Mouse (Mus musculus) splenic B cell, adult 2 months (primary cell): Measurements from ENCODE around the gene Cchcr1.
"Not testable (repeated sequence)": the region's sequence is repeated elsewhere in the genome, so short reads cannot be mapped to it uniquely, and the experiment has no call there.

Experiments used
- DNase-seq: peaks from one replicate; pipeline ENCODE4 v3.0.0-alpha.2; 2011; ENCODE audit warnings: low read depth, low spot score
- H3K27me3 ChIP-seq: 2 replicates; pipeline ENCODE4 v1.6.1; 2012; ENCODE audit warnings: mild to moderate bottlenecking, low read length, moderate library complexity, mixed read lengths; ENCODE audit not compliant: control insufficient read depth, poor library complexity, insufficient read depth, severe bottlenecking
- H3K36me3 ChIP-seq: 2 replicates; pipeline ENCODE4 v1.6.1; 2012; ENCODE audit warnings: mild to moderate bottlenecking, low read length, moderate library complexity, mixed read lengths; ENCODE audit not compliant: control insufficient read depth, poor library complexity, insufficient read depth, severe bottlenecking

Gene Cchcr1

DNA sequence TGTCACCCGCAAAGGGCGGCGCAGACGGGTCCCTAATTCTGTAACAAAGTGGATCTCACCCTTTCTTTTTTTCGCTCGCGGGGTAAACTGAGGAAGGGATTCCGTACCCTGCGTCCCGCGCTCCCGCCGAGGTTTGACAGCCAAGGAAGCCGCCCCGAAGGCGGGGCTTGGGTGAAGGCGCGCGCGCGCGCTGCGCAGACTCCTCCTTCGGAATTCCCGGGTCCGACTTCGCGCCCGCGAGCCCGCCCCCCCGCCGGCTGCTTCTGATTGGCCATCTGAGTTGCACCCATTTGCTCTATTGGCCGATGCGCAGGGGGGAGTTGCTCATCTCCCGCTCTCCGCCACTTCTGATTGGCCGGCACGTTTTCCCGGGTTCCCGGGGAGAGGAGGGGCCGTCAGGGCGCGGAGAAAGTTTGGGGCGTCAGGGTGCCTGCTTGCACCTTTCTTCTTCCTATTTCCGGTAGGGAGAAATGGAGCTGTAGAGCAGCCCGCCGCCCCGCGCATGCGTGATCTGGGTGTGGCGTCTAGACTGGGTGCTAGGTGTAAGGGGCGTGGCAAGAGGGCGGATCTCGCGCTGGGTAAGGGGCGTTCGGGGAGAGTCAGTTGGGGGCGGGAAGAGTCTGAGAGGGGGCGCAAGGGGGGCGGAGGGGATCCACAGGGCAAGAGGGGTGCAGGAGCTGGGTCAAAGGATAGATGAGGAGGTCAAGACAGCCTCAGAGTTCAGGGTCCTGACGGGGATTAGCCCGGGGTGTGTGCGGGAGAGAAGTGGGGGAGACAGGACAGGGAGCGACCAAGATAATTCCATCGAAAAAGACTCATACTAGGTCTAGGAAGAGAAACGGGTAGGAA is at the start of gene Cchcr1, which contains the start of gene Tcf19:
Gene Cchcr1, plus strand, starts transcription at position 449 of the 849 bp plus-strand sequence.
Gene Tcf19, minus strand, starts transcription at position 173 of the 849 bp plus-strand sequence.
- no peaks in the 10 kb centered on the region for H3K27me3 ChIP-seq
- no peaks in the 10 kb centered on the region for H3K36me3 ChIP-seq
- peak; percentile 90 for DNase-seq

DNA sequence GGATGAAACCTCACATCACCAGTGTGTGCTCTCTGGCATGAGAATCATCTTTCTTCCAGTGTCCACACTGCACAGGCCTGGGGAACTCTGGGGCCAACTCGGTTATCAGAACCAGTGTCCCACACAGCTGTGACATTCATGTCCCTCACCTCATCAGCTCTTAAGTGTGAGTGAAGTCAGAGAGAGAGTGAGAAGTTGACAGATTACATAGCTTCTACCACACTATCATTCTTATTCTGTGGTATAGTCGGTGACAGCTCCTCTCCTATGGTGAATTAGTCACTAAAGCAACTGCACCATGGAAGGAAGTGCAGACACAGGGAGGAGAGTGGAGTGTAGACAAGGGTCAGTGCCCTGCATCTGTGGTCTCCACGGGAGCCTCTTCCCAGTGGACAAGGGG is 48.0 kb upstream of the Cchcr1 start:
- not testable (repeated sequence) for DNase-seq, H3K27me3 ChIP-seq, H3K36me3 ChIP-seq

DNA sequence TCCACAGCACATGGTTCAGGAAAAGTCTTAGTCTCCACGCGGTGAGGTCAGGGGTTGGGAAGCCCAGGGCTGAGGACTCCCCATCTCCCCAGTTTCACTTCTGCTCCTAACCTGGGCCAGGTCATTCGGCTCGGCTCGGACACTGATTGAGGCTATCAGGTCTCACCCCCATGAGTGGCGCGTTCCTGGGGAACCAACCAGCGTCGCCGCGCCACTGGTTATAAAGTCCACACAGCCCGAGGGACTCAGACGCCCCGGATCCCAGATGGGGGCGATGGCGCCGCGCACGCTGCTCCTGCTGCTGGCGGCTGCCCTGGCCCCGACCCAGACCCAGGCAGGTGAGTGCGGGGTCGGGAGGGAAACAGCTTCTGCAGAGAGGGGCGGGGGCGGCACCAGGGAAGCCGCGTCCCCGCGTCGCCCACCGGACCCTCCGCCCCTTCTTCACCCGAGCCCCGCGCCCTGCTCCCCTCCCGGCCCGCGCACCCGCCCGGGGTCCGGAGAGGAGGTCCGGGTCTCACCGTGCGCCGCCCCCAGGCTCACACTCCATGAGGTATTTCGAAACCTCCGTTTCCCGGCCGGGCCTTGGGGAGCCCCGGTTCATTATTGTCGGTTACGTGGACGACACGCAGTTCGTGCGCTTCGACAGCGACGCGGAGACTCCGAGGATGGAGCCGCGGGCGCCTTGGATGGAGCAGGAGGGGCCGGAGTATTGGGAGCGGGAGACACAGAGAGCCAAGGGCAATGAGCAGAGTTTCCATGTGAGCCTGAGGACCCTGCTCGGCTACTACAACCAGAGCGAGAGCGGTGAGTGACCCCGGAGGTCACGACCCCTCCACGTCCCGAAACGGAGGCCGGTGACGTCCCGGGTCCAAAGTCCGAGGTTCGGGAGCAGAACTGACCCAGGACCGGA is 46.8 kb upstream of the Cchcr1 start, which contains the start of gene H2-Q10:
Gene H2-Q10, plus strand, starts transcription at position 248 of the 910 bp plus-strand sequence.
- Histone ChIP-seq H3K36me3 (no peaks in the 10 kb centered on the region), H3K27me3 (no peaks in the 10 kb centered on the region)
- peak; percentile 22 for DNase-seq

DNA sequence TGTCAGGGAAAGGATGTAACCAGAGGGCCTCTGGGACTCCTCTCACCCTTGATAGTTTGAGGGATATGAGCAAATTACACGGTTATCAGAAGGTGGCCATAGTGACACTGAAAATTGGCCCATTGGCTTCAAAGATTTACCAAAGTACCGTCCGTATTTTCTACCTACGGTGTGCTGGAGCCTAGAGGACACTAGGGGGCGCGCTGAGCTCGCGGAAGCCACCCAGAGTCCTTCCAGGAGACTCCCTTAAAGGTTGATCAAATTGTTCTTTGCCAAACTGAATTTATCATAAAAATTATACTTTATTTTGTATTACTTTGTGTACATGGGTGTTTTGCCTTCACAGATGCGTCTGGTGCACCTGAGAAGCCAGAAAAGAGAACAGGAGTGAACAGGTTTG is 32.8 kb upstream of the Cchcr1 start:
- Histone ChIP-seq H3K36me3 (no peaks in the 10 kb centered on the region), H3K27me3 (no peaks in the 10 kb centered on the region; the same call in 1 of the 2 replicates)
- DNase-seq, result peak; percentile 76

DNA sequence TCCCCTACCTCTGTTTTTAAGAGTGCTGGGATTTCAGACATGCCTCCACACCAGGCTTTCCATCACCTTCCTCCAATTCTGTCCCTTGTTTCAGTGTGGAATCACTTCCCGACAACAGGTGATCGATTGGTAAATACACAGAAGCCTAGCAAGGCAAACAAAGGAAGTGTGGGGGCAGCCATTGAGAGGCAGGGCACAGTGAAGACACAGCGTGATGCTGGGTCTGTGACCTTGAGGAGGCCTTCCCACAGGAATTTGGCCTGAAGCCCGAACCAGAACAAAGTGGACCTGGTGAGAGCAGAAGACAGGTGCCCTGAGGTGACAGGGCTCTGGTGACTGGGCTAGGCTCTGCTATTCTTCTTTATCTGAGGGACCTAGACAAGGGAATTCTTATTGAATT is 31.2 kb upstream of the Cchcr1 start:
- no peak for DNase-seq
- H3K36me3 ChIP-seq, result no peaks in the 10 kb centered on the region
- no peaks in the 10 kb centered on the region; the same call in 1 of the 2 replicates for H3K27me3 ChIP-seq

DNA sequence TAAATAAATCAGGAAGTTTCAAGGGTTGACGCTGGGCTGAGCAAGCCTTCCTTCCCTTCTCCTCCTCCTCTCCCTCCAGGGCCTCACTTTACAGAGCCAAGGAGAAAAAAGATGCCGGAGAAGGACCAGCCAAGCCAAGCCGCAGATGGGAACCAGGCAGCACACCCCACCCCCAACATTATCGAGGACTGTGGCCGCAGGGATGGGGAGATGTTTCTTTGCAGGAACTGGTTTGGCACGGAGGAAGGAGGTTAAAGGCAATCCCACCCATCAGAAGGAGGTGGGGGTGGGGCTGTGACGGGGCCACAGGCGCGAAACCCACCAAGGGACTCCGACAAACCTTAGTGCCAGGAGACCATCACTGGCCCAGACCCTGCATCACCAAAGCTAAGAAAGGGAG is 30.2 kb upstream of the Cchcr1 start:
- Histone ChIP-seq H3K36me3 (no peaks in the 10 kb centered on the region), H3K27me3 (no peaks in the 10 kb centered on the region; the same call in 1 of the 2 replicates)
- no peak for DNase-seq

DNA sequence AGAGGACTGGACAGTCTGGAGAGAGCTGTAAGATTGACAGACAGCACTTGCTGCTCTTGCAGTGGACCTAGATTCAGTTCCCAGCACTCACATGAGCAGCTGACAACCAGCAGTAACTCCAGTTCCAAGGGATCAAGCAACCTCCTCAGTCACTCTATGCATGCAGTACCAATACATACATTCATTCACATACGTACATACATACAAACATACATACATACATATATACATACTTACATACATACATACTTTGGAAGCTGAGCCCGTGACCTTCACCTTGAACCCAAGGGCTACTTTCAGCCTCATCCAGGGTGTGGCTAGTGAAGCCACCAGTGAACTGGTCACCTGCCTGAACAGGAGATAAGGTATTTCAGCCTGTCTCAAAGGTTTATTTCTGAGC is 28.9 kb upstream of the Cchcr1 start:
- no peak for DNase-seq
- H3K27me3 ChIP-seq, result no peaks in the 10 kb centered on the region; the same call in 1 of the 2 replicates
- H3K36me3 ChIP-seq, result no peaks in the 10 kb centered on the region

DNA sequence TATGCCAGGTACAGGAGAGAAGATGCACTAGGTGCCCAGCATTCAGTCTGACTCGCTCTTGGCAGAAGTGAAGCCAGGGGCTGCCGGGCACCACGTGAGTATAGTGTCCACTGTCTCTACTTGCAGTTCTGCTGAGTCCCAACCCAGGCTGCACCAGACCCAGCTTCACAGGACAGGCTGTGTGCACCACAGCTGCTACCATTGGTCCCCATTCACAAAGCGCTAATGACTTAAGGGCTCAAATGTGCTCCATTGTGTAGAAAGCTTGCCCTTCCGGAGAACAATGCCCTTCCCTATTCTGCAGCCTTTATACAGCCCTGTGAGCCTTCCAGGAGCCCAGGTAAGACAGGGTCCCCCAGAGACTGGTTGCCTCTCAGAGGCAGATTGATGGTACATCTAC is 26.6 kb upstream of the Cchcr1 start:
- Histone ChIP-seq H3K27me3 (no peaks in the 10 kb centered on the region), H3K36me3 (no peaks in the 10 kb centered on the region)
- no peak for DNase-seq

DNA sequence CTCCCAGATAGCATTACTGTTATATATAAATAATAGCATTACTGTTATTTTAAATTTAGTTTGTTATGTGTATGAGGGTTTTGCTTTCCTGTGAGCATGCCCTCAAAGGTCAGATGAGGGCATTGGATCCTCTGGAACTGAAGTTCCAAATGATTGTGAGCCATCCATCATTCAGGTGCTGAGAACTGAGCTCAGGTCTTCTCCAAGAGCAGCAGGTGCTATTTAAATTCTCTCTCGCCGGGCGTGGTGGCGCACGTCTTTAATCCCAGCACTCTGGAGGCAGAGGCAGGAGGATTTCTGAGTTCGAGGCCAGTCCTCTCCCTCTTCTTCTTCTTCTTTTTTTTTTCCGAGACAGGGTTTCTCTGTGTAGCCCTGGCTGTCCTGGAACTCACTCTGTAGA is 19.8 kb upstream of the Cchcr1 start:
- Histone ChIP-seq H3K27me3 (no peaks in the 10 kb centered on the region), H3K36me3 (no peaks in the 10 kb centered on the region)
- no peak for DNase-seq

DNA sequence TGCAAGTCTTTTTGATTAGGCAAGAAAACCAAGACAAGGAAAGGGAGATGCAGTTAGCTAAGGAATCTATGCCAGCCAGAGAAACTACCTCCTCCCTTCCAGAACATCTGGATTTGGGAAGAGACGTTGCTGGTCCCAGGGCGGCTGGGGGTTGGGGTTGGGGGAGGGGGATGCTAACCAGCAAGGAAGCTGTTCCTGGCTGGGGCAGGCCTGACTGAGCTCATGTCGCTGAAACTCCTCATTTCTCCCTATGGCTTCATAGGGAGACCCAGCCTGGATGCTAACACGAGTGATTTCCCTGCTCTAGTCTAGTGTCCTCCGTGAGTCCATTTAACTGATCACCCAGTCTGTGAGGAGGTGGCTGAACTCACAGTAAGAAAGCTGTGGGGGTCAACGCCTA is 14.7 kb upstream of the Cchcr1 start:
- H3K27me3 ChIP-seq, result no peaks in the 10 kb centered on the region
- no peak for DNase-seq
- no peaks in the 10 kb centered on the region for H3K36me3 ChIP-seq

DNA sequence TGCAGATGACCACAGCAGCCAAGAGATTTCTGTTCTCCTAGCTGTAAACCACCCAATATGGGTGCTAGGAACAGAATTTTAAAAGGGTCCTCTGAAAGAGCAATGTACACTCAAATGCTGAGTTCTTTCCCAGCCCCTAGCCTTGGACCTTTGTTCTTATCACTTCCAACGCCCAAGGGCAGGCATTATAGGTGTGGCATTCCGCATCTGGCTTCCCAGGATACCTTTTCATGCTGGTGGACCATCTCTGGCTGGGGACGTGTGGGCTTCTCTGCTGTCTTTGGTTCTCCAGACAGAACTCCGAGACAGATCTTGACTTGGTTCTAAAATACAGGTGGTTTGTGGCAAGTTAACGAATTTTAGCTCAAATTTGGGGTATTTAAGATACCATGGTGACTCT is 14.1 kb upstream of the Cchcr1 start:
- H3K36me3 ChIP-seq, result no peaks in the 10 kb centered on the region
- H3K27me3 ChIP-seq, result no peaks in the 10 kb centered on the region
- DNase-seq, result no peak

DNA sequence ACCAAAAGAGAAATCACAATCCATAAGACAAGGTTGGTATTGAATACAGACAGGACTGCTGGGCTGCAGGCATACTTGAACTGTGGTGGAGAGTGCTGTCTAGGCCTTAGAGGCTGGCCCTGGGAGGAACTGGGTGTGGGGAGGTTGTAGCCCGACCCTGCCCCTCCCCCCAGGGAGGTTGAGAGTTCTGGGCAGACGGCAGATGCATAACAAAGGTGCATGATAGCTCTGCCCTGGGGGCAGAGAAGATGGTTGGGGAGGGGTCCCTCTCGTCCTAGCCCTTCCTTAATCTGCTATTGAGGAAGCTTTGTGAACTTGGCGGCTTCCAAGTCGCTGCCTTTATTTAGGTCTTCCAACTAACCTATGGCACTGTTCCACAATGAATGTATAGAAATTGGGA is 13.1 kb upstream of the Cchcr1 start:
- Histone ChIP-seq H3K27me3 (no peaks in the 10 kb centered on the region), H3K36me3 (no peaks in the 10 kb centered on the region)
- no peak for DNase-seq

DNA sequence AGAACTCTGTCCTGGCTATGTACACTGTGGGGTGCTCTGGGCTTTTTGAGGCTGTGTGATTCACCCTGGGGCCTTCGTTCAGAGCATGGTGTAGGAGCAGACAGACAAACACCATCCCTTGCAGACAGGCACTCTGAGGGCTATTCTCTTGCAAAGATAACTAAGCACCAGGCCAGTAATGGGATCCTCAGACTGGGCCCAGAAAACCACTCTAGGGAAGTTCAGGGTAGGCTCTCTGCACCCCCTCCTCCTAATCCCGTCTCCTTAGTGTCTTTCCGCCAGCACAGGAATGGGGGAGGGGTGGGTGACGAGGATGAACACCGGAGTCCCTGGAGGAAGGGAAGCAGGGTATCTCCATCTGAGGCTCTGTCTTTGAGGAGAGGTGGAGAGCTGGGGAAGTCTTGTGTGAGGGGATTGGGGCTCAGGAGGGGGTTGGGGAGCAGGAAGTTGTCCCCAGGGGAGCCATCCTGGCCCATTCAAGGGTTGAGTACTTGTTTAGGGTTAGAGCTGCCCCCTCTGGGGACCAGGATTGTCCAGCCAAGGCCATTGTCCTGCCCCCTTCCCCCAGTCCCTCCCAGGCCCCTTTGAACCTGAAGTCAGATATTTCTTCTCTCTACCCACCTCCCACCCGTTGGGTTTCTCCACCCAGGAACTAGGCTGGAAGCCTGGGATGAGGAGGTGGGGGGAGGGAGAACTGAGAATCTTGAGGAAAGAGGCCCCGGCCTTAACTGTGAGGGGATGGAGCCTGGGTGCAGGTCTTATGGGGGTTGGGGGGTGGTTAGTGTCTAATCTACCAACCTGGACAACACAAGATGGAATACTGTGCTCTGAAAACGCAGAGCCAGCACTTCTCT is 12.0 kb upstream of the Cchcr1 start:
- Histone ChIP-seq H3K27me3 (no peaks in the 10 kb centered on the region), H3K36me3 (no peaks in the 10 kb centered on the region)
- no peak for DNase-seq

DNA sequence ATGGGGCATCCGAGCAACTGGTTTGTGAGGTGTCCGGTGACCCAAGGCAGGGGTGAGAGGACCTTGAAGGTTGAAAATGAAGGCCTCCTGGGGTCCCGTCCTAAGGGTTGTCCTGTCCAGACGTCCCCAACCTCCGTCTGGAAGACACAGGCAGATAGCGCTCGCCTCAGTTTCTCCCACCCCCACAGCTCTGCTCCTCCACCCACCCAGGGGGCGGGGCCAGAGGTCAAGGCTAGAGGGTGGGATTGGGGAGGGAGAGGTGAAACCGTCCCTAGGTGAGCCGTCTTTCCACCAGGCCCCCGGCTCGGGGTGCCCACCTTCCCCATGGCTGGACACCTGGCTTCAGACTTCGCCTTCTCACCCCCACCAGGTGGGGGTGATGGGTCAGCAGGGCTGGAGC is 11.1 kb upstream of the Cchcr1 start, which contains the start of gene Pou5f1:
Gene Pou5f1, plus strand, starts transcription at position 243 of the 400 bp plus-strand sequence.
- DNase-seq, result no peak
- Histone ChIP-seq H3K36me3 (no peaks in the 10 kb centered on the region), H3K27me3 (no peaks in the 10 kb centered on the region)
